Mouse (Mus musculus): ENCODE results near the gene St7l.
"Not testable (repeated sequence)": the region's sequence is repeated elsewhere in the genome, so short reads cannot be mapped to it uniquely, and the experiment has no call there.

The St7l gene

DNA sequence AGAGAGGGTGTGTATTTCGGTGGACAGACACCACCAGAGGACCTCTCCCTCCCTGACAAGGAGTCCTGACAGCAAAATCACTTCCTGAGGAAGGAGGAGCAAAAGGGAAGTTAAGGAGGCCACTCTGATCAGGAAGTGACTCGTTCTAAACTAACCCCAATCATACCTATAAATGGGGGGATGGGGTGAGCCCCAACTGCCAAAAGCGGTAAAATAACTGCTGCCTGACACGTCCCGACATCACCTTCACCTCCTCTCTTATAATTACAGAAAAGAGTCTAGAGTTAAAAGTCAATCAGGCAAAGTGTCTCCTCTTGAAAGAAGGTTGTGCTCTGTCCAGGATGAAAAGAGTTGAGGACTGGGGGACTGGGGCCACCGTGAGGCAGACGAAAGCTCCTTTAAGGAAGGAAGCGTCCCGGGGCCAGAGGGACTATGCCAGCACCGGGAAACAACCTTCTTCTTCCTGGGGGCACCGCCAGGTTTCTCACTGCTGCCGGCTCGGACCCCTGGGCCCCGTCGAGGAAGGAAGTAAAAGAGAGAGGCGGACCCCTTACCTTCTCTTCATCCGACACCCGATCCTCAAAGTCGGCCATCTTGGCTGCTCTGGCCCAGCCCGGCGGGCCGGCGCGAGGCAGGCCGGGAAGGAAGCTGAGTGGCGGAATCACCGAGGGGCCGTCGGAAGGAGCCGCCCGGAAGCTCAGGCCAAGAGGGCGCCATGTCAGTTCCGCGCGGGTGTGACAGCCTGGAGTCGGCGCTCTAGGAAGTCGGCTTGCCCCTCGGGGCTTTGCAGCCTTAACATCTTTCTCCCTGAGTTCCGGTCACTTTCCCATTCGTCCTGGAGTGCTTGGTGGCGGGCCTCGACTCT is at the start of gene St7l, which contains the start of gene Capza1:
Gene St7l, plus strand, starts transcription at position 220 of the 865 bp plus-strand sequence.
Gene Capza1, minus strand, starts transcription at position 720 of the 865 bp plus-strand sequence.
- peak; percentile 80 for DNase-seq (ENCODE audit: low read depth, low spot score)

DNA sequence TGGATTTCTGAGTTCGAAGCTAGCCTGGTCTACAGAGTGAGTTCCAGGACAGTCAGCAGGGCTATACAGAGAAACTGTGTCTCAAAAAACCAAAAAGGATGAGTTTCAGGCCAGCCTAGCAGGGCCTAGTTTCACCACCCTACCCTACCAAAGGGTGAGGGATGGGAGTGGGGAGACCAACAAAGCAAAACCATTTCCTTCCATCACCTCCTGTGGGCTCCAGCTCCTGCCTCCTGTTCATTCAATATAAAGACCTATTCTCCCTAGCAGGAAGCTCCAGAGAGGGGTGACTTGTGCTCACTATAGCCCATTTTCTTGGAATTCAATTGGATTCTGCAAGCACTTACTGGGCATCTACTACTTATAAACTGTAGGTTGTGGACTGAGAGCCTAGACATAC is 49.1 kb upstream of the St7l start:
- no peak for DNase-seq (ENCODE audit: low read depth, low spot score)

DNA sequence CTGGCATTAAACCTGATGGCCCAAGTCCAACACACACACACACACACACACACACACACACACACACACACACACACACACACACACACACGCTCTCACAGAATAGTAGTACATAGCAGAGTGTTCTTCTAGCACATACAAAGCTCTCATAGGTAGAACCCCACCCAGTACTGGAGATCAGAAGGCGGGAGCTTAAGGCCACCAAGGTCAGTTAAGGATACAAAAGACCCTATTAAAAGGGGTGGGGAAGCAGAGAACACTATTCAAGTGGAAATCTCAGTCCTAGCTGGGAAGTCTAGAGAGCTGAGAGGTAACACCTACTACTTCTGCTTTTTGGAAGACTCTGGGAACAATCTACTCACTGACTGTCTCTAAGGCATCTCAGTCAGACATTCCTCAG is 48.5 kb upstream of the St7l start:
- DNase-seq (ENCODE audit: low read depth, low spot score) = no peak

DNA sequence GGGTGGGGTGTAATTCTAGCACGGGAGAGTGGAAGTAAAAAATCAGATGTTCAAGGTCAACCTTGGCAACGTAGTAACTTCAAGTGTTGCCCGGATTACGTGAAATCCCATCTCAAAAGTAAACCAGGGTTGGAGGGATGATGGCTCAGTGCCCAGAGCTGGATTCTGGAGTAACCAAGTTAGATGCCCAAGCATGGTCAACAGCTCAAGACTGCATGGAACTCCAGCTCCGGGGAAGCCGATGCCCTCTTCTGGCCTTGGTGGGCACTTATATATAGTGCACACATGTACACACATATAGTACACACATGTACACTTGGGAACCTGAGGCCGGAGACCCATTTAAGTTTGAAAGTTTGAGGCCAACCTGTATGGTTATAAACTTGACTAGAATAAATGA is 47.7 kb upstream of the St7l start:
- no peak for DNase-seq (ENCODE audit: low read depth, low spot score)

DNA sequence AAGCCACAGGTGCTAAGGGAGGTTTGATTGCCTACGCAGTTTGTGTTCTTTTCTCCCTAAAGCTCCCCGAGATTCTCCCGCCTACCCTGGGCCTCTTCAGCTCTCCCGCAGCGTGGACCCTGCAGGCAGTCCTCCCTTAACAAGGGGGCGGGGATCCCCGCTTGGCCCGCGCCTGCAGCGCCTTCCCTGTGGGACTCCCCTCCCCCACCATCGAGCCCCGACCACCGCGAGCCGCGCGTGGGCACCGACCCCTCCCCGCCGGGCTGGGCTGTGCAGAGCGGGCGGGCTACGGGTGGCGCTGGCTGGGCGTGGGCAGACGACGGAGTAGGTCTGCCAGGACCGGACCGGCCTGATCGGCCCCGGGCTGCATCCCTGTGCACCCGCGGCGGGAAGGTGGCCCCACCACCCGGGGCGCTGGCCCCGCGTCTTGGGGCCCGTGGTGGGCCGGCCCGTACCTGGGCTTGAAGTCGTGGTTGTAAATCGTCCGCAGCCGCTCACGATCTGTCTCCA is 46.3 kb upstream of the St7l start:
- DNase-seq (ENCODE audit: low read depth, low spot score) = peak; percentile 38

DNA sequence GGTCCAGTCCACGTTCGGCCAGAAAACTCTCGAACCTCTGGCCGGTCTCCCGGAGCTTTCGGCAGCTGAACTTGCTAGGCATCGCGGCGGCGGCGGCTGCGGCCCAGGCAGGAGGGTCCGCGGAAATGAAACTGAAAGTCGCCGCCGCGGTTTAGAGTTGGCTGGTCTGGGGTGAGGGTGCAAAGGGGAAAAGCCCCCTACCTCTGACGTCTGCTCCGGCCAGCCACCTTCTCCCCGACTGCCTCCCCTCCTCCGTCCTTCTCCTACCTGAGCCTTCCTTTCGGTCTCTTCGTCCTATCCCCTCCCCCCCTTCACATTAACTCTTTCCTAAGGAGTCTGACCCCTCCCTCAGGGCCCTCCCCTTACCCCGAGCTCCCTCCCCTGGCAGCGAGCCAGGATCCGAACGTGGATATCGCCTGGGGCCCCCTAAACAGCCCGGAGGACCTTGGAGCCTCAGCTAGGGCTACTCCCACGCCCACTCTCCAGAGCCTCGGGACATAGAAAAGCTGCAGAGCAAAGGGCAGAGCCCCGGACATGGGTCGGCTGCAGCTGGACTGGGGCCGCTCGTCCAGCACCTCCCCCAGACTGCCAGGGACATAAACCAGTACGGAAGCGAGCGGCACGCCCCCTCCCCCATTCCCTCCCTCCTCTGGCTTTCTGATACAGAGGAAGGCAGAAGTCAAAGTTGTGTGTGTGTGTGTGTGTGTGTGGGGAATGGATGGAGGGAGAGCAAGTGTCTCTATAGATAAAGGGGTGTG is 45.6 kb upstream of the St7l start, which contains the start of gene Mov10:
Gene Mov10, minus strand, starts transcription at position 573 of the 758 bp plus-strand sequence.
- peak; percentile 81 for DNase-seq (ENCODE audit: low read depth, low spot score)

DNA sequence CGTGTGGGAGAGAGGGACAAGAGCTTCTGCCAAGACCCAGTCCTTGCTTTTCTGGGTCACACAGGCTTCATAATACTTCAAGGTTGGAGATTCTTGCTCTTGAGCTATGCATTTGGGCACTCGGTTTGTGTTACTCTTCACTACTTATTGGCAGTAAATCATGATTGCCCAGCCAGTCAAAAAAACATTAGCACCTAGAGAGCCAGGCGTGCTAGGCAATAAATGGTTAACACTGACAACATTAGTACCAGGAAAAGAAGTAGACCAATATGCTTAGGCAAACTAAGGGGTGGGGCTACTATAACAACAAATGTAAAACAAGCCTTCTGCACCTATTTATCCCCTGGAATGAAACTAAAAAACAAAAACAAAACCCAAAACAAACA is 45.1 kb upstream of the St7l start:
- DNase-seq (ENCODE audit: low read depth, low spot score) = no peak

DNA sequence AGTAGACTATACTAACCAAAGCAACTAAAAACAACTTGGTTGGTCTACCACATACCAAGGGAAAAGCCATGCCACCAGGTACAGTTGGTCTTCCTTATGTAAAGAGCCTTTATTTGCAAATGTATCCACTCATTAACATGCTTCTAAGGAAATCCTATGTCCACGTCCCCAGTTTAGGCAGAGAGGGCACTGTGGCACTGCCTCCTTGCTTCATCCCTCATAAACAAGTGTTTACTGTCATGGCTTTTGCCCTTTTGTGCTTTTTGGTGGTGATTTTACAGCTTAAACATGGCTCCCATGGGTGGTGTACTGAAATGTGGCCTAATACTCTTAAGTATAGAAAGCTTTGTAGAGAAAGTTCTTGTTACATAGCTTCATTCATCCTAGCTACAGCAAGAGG is 43.4 kb upstream of the St7l start:
- no peak for DNase-seq (ENCODE audit: low read depth, low spot score)

DNA sequence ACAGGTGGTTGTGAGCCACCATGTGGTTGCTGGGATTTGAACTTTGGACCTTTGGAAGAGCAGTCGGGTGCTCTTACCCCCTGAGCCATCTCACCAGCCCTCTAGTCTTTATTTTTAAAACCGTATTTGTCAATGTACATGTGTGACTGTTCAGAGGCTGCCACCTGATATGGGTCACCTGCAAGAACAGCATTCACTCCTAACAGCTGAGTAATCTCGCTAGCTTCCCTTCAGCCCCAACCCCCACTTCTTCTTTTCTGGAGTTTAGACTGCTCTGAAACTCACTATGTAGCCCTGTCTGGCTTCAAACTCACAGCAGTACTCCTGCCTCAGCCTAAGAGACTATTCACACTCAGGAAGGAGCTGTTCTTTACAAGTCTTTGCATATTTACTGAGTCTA is 41.4 kb upstream of the St7l start:
- DNase-seq (ENCODE audit: low read depth, low spot score) = no peak

DNA sequence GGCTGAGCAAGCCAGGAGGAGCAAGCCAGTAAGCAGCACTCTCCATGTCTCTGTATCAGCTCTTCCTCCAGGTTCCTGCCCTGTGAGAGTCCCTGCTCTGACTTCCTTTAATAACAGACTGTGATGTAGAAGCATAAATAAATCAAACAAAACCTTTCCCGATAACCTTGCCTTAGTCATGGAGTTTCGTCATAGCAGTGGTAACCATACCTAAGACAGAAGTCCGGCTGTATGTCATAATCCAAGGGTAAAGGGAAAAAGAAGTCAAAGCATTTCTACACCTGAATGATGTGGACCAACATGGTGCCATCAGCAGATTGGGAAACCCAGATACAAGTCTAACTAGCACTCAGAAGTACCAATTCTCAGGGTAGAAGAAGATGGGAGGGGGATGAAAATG is 28.0 kb upstream of the St7l start:
- DNase-seq (ENCODE audit: low read depth, low spot score) = no peak

DNA sequence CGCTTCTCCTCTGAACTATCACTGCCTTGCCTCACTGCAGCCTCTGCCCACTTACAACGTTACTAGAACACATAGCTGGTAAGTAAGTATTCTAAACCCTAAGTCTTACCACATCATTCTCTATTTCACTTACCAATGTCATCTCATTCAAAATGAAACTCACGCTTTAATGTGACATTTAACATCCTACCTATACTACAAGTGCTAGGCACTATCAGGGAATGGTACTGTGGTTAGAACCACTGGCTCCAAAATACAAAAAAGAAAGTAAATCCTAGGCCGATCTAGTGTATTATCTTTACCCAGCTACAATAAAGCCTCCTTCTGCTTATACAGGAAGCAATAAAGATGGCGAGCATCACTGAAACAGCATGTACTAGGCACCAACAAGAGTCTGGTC is 22.8 kb upstream of the St7l start:
- no peak for DNase-seq (ENCODE audit: low read depth, low spot score)

DNA sequence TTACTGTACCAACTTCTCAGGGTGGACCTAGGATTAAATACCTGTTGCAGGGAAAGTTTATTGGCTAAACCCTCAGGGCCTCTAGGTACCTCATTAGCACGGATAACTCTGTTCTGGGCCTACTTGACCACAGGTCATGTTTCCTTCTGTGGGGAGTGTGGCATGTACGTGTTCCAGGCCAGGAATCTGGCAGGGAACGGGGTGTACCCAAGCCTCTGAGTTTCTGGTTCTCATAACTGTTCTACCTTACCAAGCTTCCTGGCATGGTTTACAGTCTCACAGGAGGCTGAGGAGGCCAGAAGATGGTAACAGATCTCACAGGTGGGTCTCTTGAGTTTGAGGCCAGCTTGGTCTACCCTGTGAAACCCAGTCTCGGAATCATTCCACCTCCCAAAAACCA is 17.2 kb upstream of the St7l start:
- no peak for DNase-seq (ENCODE audit: low read depth, low spot score)

DNA sequence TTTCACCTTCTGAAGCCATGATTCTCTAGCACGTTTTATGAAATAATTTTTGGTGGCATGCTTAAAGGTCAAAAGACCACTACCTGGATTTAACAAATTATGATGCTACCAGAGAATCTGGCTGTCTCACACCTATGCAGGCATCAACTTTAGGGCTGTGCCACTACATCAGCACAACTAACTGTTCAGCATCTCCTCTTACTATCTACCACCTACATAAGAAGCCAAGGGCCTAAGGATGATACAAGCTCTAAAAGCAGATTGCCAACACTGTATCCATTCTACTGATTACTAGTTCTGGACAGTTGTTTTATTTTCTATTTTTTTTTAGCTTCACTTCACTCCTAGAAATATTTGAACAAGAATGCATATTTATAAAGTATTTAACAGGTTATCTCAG is 9.3 kb upstream of the St7l start:
- no peak for DNase-seq (ENCODE audit: low read depth, low spot score)

DNA sequence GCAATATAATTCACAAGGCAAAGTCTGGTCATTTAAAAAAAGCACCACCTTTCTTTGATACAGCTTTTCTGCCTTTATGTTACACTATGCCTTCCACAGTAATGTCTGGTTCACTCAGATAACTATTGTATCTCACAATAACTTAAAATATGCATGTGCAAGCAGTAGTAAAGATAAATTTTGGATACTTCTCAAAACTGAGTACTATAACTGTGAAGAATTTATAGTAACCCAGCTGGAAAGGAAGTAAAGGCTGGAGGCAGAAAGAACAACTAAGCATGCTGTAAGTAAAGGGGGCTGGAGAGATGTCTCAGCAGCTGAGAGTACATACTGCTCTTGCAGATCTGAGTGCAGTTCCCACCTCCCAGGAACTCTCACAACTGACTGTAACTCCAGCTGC is 8.9 kb upstream of the St7l start:
- no peak for DNase-seq (ENCODE audit: low read depth, low spot score)

DNA sequence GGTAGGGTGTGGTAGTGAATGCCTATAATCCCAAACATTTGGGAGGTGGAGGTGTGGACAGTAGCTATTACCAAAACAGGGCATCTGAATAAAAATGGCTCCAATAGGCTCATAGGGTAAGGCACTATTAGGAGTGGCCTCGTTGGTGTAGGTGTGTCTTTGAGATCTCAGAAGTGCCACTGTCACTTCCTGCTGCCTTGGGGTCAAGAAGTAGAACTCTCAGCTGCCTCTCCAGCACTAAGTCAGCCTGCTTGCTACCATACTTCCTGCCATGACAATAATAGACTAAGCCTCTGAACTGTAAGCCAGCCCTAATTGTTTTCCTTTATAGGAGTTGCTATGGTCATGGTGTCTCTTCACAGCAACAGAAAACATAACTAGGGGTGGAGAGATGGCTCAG is 7.7 kb upstream of the St7l start:
- DNase-seq (ENCODE audit: low read depth, low spot score) = no peak

DNA sequence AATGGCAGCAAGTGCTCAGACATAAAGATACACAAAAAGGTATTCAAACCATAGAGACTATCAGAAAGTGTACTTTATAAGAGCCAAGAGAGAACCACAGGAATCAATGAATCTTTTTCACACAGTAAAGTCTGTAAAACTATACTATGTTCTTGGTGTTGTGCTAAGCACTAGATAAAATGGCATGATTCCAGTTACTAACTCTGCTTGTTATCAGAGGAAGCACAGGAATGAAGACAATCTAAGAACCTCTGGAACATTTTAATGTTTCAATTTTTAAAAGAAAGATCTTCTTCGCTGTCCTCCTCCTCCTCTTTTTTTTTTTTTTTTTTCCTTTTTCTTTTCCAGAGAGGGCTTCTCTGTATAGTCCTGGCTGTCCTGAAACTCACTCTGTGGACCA is 5.2 kb upstream of the St7l start:
- DNase-seq (ENCODE audit: low read depth, low spot score) = no peak

DNA sequence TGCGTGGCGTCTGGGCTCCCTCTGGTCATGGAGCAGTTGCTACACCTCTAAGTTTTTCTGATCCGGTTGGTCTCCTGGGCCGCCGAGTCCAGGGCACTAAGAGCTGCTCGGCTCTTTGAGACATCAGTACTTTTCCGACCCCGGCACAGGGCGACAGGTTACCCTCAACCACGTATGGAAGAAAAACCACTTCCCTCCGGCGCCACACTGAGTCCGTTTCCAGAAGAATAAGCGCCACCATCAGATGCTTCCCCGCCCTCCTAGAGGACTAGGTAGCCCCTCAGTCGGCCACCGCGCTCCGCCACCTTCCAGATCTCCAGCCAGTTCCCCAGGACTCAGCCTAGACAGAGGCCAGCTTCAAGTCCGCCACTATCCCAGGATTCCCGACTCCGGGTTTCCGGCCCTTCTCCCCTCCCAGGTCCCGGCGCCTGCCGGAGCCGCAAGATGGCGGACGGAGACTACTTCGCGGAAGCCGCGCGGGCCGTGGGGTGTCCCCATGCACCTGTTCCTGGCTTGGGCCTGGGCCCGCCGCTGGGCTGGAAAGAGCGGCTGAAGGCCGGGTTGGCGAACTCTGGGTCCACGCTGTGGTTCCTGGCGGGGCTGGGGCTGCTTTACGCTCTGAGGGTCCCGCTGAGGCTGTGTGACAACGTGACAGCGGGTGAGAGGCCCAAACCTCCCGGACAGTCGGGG is 991 bp downstream of the St7l start:
- peak; percentile 63 for DNase-seq (ENCODE audit: low read depth, low spot score)

DNA sequence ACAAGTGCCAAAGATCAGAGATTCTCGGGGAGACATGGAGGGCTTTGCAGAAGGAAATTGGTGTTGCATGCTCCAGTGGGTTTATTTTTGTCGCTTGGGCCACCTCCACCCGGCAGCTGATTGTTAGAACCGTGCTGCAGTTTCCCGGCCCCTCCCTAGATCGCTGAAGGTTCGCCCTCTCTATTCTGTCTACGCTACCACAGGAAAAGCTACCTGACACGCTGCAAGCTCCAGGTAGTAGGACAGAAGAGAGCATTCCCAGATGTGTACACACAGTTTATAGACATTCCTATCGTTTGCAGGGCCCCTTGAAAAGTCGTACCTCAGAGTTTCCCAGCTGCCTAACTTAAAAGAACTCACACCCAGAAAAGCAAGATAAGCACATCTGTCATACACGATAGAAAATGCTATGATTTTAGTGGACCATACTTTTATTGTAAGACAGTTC is 1.6 kb downstream of the St7l start:
- DNase-seq (ENCODE audit: low read depth, low spot score) = no peak

DNA sequence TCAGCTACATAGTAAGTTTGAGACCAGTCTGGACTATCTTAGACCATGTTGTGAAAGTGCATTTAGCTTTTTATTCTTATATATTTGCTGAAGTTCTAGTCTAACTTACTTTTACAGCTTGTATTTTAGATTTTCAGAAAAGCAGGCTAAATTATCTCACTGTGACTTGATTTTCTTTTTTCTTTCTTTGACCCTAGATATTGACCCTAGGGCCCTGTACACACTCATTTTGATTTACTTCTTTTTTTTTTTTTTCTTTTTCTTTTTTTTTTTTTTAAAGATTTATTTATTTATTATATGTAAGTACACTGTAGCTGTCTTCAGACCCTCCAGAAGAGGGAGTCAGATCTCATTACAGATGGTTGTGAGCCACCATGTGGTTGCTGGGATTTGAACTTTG is 2.9 kb downstream of the St7l start:
- DNase-seq (ENCODE audit: low read depth, low spot score) = not testable (repeated sequence)

DNA sequence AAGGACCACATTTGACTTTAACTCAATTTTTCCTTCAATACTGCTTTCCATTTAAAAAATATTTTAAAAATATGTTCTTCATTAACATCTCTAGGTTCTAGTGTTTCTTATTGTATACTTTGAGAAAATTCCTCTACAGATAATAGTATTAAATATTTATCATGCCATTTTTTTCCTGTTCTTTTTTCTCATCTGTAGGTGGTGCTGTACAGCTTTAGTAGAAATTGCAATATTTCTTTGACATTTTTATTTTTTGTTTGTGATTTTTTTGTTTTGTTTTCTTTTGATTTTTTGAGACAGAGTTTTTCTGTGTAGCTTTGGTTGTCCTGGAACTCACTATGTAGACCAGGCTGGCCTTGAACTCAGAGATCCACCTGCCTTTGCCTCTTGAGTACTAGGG is 5.8 kb downstream of the St7l start:
- no peak for DNase-seq (ENCODE audit: low read depth, low spot score)

DNA sequence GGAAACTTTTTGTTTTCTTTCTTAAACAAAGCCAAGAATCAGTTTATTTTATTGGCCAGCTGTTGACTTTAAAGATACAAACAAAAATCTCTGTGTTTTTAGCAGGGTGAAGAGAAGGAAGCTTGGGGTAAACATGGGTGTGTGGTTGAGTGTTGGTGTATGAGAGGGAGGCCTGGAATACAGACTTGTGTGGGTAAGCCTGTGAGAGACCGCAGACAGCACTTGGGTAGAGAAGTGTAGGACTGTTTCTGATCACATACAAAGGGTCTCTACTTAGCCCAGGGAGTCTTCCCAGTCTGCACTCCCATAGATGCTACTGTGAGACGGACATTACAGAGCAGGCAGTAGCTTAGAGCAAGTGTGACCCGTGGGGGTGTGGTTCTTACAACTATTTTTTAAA is 24.8 kb downstream of the St7l start:
- no peak for DNase-seq (ENCODE audit: low read depth, low spot score)

DNA sequence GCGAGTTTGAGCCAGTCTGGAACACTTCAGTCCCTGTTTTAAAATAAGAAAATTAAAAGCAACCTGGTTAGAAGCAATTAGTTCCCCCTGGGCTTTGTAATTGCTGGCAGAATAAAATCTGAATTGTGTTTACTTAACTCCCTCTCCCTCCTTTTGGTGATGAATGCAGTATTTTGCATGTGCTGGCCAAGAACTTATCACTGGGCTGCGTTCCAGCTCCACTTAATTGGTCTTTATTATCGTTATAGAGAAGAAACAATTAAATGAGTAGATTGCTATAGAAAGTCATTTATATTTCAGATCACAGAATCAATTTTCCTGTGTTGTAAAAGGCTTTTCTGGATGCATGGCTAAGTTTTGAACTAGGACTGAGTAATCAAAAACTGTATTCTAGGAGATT is 32.3 kb downstream of the St7l start:
- DNase-seq (ENCODE audit: low read depth, low spot score) = no peak

Measured in embryo, embryonic 11.5 days (tissue).